Mouse (Mus musculus): ENCODE results near the gene Adam8.

Adam8 gene

GRCm38 (mm10) chr7:139940476-139941209 is 51.7 kb downstream of the Adam8 start:
- ChIA-PET POLR2A (interaction anchor here in 3 of 4 experiments (0.6 to 5.8 kb wide), 15 partner anchors 9 to 502 kb away, joined by 3 to 31 read pairs (median 4); no protein-coding TSS in a partner anchor), CTCF (interaction anchor here in 3 of 4 experiments (0.6 to 1.3 kb wide), 11 partner anchors 9 to 248 kb away, joined by 3 to 5 read pairs (median 3); no protein-coding TSS in a partner anchor)

GRCm38 (mm10) chr7:139937810-139938209 is 54.6 kb downstream of the Adam8 start:
- ChIA-PET POLR2A (interaction anchor here in 3 of 4 experiments (0.8 to 1.9 kb wide), 13 partner anchors 8 to 37 kb away, joined by 3 to 17 read pairs (median 4); no protein-coding TSS in a partner anchor), CTCF (interaction anchor here in 3 of 4 experiments (0.6 to 2.0 kb wide), 5 partner anchors 8 to 190 kb away, joined by 3 to 18 read pairs (median 5); no protein-coding TSS in a partner anchor)

GRCm38 (mm10) chr7:139937138-139937537 is 55.2 kb downstream of the Adam8 start:
- ChIA-PET CTCF (interaction anchor here in 1 of 4 experiments (1.1 to 2.0 kb wide), 3 partner anchors 8 to 57 kb away, joined by 3 to 6 read pairs (median 4); no protein-coding TSS in a partner anchor), POLR2A (interaction anchor here in 3 of 4 experiments (0.8 to 1.9 kb wide), 14 partner anchors 8 to 37 kb away, joined by 3 to 17 read pairs (median 4); no protein-coding TSS in a partner anchor)

- ChIA-PET POLR2A (interaction anchor here in 2 of 4 experiments (0.8 to 1.9 kb wide), 12 partner anchors 8 to 33 kb away, joined by 3 to 17 read pairs (median 4); no protein-coding TSS in a partner anchor), CTCF (interaction anchor here in 1 of 4 experiments (1.1 to 2.0 kb wide), 5 partner anchors 9 to 58 kb away, joined by 3 to 6 read pairs (median 3); no protein-coding TSS in a partner anchor)
Observed at GRCm38 (mm10) chr7:139936705-139937104, 55.7 kb downstream of the Adam8 start.

GRCm38 (mm10) chr7:139930732-139931131 is 61.6 kb downstream of the Adam8 start:
- ChIA-PET POLR2A (interaction anchor here in 1 of 4 experiments (1.3 to 1.5 kb wide), 2 partner anchors 27 to 67 kb away, joined by 3 read pairs; no protein-coding TSS in a partner anchor), CTCF (interaction anchor here in 3 of 4 experiments (0.6 to 2.5 kb wide), 6 partner anchors 10 to 568 kb away, joined by 3 to 9 read pairs (median 4); no protein-coding TSS in a partner anchor)

Data from embryonic stem cell, embryonic (primary cell).